Mouse (Mus musculus): ENCODE measurements at regions not wholly inside any gene's neighbourhood (a gene's known extent, or its start where the extent isn't known, plus 50 kb on each side); places are given as distances from the start of the nearest gene placed in this dataset.

GRCm38 (mm10) chr2:61452581-61452980 lies 125.8 kb upstream of the Tank start:
- TF ChIP-seq POLR2A (IDR thresholded peaks at IDR 0.05; ENCODE audit: low read depth, low read length) (no peak), CTCF (IDR thresholded peaks at IDR 0.05; ENCODE audit: borderline replicate concordance, insufficient read depth, low read length) (no peak)

Measured in embryonic fibroblast, embryonic 13.5 days (primary cell).